Comparison of ENCODE assay signal across 9 mouse cellular contexts in genomic region chr15:34016397-34017156, GRCm38 (mm10).
DNase-seq lines count a peak whose midpoint lies in the region; ATAC-seq and TF ChIP-seq lines count a peak whose summit lies in the region.
"Had no signal": no experiment of that assay in that cellular context is flagged by ENCODE, and none has a peak within 500 bp of the region (broad histone marks: within the 10 kb centered on the region; RNA-seq: fewer than 3 reads in every experiment).

No protein-coding gene starts in this region.

- ATAC-seq in neural tube, embryonic 15.5 days (ENCODE audit: low FRiP score) = 0 out of 2 replicates have a peak, but pooled peaks have one; percentile 70

- H3K4me3 ChIP-seq in cortical plate, adult 2 months (ENCODE audit: insufficient read depth, low read length) = no peak overlapping the region
- H3K4me3 ChIP-seq in hindbrain, embryonic 10.5 days = no peak overlapping the region
- H3K4me3 ChIP-seq in neural tube, embryonic 15.5 days (replicated peaks) = no peak overlapping the region
- H3K4me3 ChIP-seq: erythroblast, embryonic 14.5 days had no signal

- H3K27me3 ChIP-seq in hindbrain, embryonic 10.5 days (ENCODE audit: insufficient read depth, poor library complexity, severe bottlenecking) = no peaks in the 10 kb centered on the region
- H3K27me3 ChIP-seq in neural tube, embryonic 15.5 days (replicated peaks) = no peaks in the 10 kb centered on the region

- no peak overlapping the region for H3K9ac ChIP-seq in neural tube, embryonic 15.5 days (replicated peaks)

- TF ChIP-seq CTCF in cortical plate, adult 2 months (IDR thresholded peaks at IDR 0.05; ENCODE audit: extremely low read depth, insufficient read depth, low read length) = peak; percentile 48; the same call in 1 of the 2 replicates

- H3K27ac ChIP-seq in cortical plate, adult 2 months (ENCODE audit: insufficient read depth, low read length) = no peak overlapping the region
- peak overlapping the region; percentile 37; the same call in 1 of the 2 replicates for H3K27ac ChIP-seq in hindbrain, embryonic 10.5 days
- H3K27ac ChIP-seq in neural tube, embryonic 15.5 days (replicated peaks) = no peak overlapping the region

- WGBS in hindbrain, embryonic 10.5 days = 45% methylated on average over 13 of the region's 13 CpGs
- 47% methylated on average over 13 of the region's 13 CpGs for WGBS in neural tube, embryonic 15.5 days

- peak; percentile 8 for DNase-seq in right cerebral cortex, adult 18-20 months
- no peak for DNase-seq in right cerebral cortex, postnatal 25 days
- DNase-seq in adipocyte (ENCODE audit: low spot score) = peak; percentile 67
- DNase-seq in hindbrain, embryonic 10.5 days (ENCODE audit: low spot score) = peak; percentile 33
- DNase-seq in lung, adult 18-20 months = peak; percentile 19 to 34
- DNase-seq in testis, postnatal 10 days (ENCODE audit: low spot score) = no peak

- no peak for TF ChIP-seq POLR2A in cortical plate, adult 2 months (IDR thresholded peaks at IDR 0.05; ENCODE audit: extremely low read depth, insufficient read depth, low read length)

- H3K36me3 ChIP-seq in hindbrain, embryonic 10.5 days = no peaks in the 10 kb centered on the region
- H3K36me3 ChIP-seq in neural tube, embryonic 15.5 days = no peaks in the 10 kb centered on the region

- no peaks in the 10 kb centered on the region for H3K4me1 ChIP-seq in cortical plate, adult 2 months (ENCODE audit: control insufficient read depth, insufficient read depth, low read length)
- no peaks in the 10 kb centered on the region for H3K4me1 ChIP-seq in hindbrain, embryonic 10.5 days (replicated peaks)
- H3K4me1 ChIP-seq in neural tube, embryonic 15.5 days = no peaks in the 10 kb centered on the region

- peak overlapping the region; percentile 26; the same call in 1 of the 2 replicates for H3K4me2 ChIP-seq in neural tube, embryonic 15.5 days

- H3K9me3 ChIP-seq in hindbrain, embryonic 10.5 days = no peaks in the 10 kb centered on the region
- no peaks in the 10 kb centered on the region for H3K9me3 ChIP-seq in neural tube, embryonic 15.5 days (replicated peaks)

Comparison
In these comparisons a context has a peak if more than half of its experiments do, and no peak if none do; other contexts are left out.
1. DNase-seq: peak in right cerebral cortex, adult 18-20 months (single experiment), adipocyte (single experiment), hindbrain, embryonic 10.5 days (single experiment) and lung, adult 18-20 months (2 of 2); none in right cerebral cortex, postnatal 25 days (single experiment) and testis, postnatal 10 days (single experiment).